23 mouse cellular contexts compared by ENCODE assay signal in the genomic region with DNA sequence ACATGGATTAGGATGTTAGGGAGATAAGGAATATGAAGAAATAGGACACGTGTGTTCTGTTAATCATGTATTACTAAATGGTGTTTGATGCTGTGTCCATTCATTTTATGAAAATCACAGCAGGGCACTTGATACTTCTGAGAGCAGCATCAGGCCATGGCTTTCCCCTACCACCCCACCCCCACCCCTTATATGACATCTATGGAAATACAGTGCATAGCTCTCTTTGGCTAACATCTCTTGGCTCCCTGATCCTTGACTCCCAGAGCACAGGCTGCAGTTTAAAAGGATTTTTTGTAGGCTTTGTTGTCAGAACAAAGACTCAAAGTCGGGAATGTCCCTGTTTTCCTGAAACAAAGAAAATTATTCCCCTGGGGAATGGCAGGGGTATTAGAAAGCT.
"Had no signal": no experiment of that assay in that cellular context is flagged by ENCODE, and none has a peak within 500 bp of the region (broad histone marks: within the 10 kb centered on the region; RNA-seq: fewer than 3 reads in every experiment).

No protein-coding gene starts in this region.

- H3K4me1 ChIP-seq: limb, embryonic 13.5 days; liver, embryonic 12.5 days; liver, embryonic 15.5 days; lung, embryonic 15.5 days; megakaryocyte, embryonic 14.5 days; neural tube, embryonic 12.5 days; neural tube, embryonic 15.5 days; stomach, embryonic 15.5 days had no signal

- DNase-seq: kidney, postnatal 25 days; layer of hippocampus, adult 9-11 months; liver; lung, adult 18-20 months; lung, postnatal 10 days; lung, postnatal 36 days; right cerebral cortex, adult 18-20 months; right cerebral cortex, postnatal 14 days; right cerebral cortex, postnatal 4 days; spleen, adult 18-20 months; thymus, postnatal 25 days had no signal

- H3K4me2 ChIP-seq: limb, embryonic 13.5 days; liver, embryonic 12.5 days; liver, embryonic 15.5 days; lung, embryonic 15.5 days; neural tube, embryonic 12.5 days; neural tube, embryonic 15.5 days; stomach, embryonic 15.5 days had no signal

- H3K4me3 ChIP-seq: layer of hippocampus, adult 2 months; limb, embryonic 10.5 days; limb, embryonic 13.5 days; liver, embryonic 12.5 days; liver, embryonic 15.5 days; lung, embryonic 15.5 days; megakaryocyte, embryonic 14.5 days; neural tube, embryonic 12.5 days; neural tube, embryonic 15.5 days; stomach, embryonic 15.5 days had no signal

- H3K36me3 ChIP-seq: limb, embryonic 10.5 days; limb, embryonic 13.5 days; liver, embryonic 12.5 days; liver, embryonic 15.5 days; lung, embryonic 15.5 days; neural tube, embryonic 12.5 days; neural tube, embryonic 15.5 days; stomach, embryonic 15.5 days had no signal

- H3K9ac ChIP-seq: limb, embryonic 13.5 days; liver, embryonic 12.5 days; liver, embryonic 15.5 days; lung, embryonic 15.5 days; neural tube, embryonic 12.5 days; neural tube, embryonic 15.5 days; stomach, embryonic 15.5 days had no signal

- ATAC-seq: intestine, postnatal 0 days; liver, embryonic 12.5 days had no signal

- H3K27me3 ChIP-seq: limb, embryonic 13.5 days; liver, embryonic 12.5 days; liver, embryonic 15.5 days; lung, embryonic 15.5 days; megakaryocyte, embryonic 14.5 days; neural tube, embryonic 12.5 days; neural tube, embryonic 15.5 days; stomach, embryonic 15.5 days had no signal

- H3K27ac ChIP-seq: kidney, postnatal 0 days; layer of hippocampus, adult 2 months; limb, embryonic 10.5 days; limb, embryonic 13.5 days; liver, embryonic 12.5 days; liver, embryonic 15.5 days; lung, embryonic 15.5 days; neural tube, embryonic 12.5 days; neural tube, embryonic 15.5 days; stomach, embryonic 15.5 days had no signal

- H3K9me3 ChIP-seq: limb, embryonic 10.5 days; limb, embryonic 13.5 days; liver, embryonic 12.5 days; liver, embryonic 15.5 days; lung, embryonic 15.5 days; megakaryocyte, embryonic 14.5 days; neural tube, embryonic 12.5 days; neural tube, embryonic 15.5 days; stomach, embryonic 15.5 days had no signal
